ENCODE assay signal across 1 mouse cellular context in genomic region chr1:59739577-59740354, GRCm38 (mm10).
TF ChIP-seq lines count a peak whose summit lies in the region.

No protein-coding gene starts in this region.

TF ChIP-seq in MEL, 35 proteins besides CTCF, POLR2A, EP300 and RAD21 (continued from another document):
- TF ChIP-seq ZMIZ1 (IDR thresholded peaks at IDR 0.05; ENCODE audit: low read depth, low read length) (no peak; the same call in 1 of the 2 replicates), ZNF384 (IDR thresholded peaks at IDR 0.05; ENCODE audit: low read depth, low read length) (no peak; the same call in 1 of the 2 replicates), TBP (IDR thresholded peaks at IDR 0.05; ENCODE audit: low read depth, low read length) (peak; percentile 84), MAFK (IDR thresholded peaks at IDR 0.05; ENCODE audit: borderline replicate concordance, low read depth, low read length) (no peak), MYC (IDR thresholded peaks at IDR 0.05; ENCODE audit: low read depth, low read length) (no peak; the same call in 1 of the 2 replicates), MYB (IDR thresholded peaks at IDR 0.05; ENCODE audit: low read depth, low read length) (peak; percentile 77), NRF1 (IDR thresholded peaks at IDR 0.05; ENCODE audit: insufficient read depth, low read depth, low read length, poor library complexity, severe bottlenecking) (no peak)
